Mouse (Mus musculus) ES-Bruce4 (cell line): ENCODE results near the gene Sh3d21.

Experiments used
- CTCF ChIP-seq: IDR thresholded peaks from one replicate; pipeline ENCODE4 v1.8.1; 2011; ENCODE audit warnings: low read depth, low read length
- EP300 ChIP-seq: IDR thresholded peaks from 2 replicates; pipeline ENCODE4 v1.6.1; 2011; ENCODE audit warnings: low read depth, low read length; ENCODE audit not compliant: insufficient read depth
- POLR2A ChIP-seq: IDR thresholded peaks from one replicate; pipeline ENCODE4 v1.8.1; 2011; ENCODE audit warnings: low read length; ENCODE audit not compliant: insufficient read depth

DNA sequence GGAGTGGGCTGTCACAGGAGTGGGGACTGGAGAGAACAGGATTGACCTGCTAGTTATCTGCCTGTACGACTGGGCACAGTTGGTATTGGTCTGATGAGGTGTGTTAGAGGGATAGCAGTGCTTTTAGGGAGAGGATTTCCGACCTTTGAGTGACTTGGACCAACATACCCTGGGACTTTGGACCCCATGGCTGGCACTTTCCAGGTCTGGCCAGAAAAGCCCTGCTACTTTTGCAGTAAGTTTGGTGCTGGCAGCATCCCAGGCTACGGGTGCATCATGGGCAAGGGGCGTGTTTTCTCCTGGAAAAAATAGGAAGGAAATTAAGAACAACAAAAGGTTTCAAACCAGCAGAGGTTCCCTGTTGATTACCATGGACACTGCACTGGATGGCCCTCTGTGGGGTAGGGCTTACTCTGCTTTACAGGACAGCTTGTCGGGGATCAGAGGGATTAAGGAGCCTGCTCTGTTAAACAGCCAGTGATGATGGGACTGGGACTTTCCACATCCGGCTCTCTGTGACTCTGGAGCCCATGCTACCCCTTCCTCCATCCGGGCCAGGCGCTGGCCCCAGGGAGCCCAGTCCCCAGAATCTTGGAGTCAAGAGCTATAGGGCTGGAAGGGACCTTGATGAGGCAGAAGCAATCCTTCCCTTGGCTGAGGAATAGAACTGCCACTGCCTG lies 55.1 kb downstream of the Sh3d21 start:
- no peak for TF ChIP-seq CTCF
- no peak for TF ChIP-seq EP300
- no peak for TF ChIP-seq POLR2A
